Mouse (Mus musculus) stomach, embryonic 14.5 days (tissue): Measurements from ENCODE around the gene Mtmr14. TPM values are rescaled to one million over a fixed set of nuclear protein-coding genes. Genes with fewer than 3 reads are reported as not detected.

Experiments
- ATAC-seq: fragments of 200-750 bp; cut with Nextera tagmentation; 2 replicates; pipeline ENCODE4 v1.8.0; 2017; ENCODE audit warnings: low read depth, moderate TSS enrichment; ENCODE audit not compliant: insufficient number of reproducible peaks, insufficient read depth, low FRiP score
- H3K27ac ChIP-seq: fragments of 300-500 bp; sonication (generic); 2 replicates; pipeline ENCODE4 v1.5.1; 2014; ENCODE audit warnings: mild to moderate bottlenecking, low read length, moderate library complexity, mixed read lengths
- H3K27me3 ChIP-seq: fragments of 300-500 bp; sonication (generic); 2 replicates; pipeline ENCODE4 v1.6.1; 2014; ENCODE audit warnings: low read length, control low read depth, mixed read lengths; ENCODE audit not compliant: control insufficient read depth, insufficient read depth
- H3K36me3 ChIP-seq: fragments of 300-500 bp; sonication (generic); 2 replicates; pipeline ENCODE4 v1.6.1; 2014; ENCODE audit warnings: mild to moderate bottlenecking, control low read depth, low read length, moderate library complexity, mixed read lengths; ENCODE audit not compliant: control insufficient read depth, insufficient read depth
- H3K4me1 ChIP-seq: fragments of 300-500 bp; sonication (generic); 2 replicates; pipeline ENCODE4 v1.6.1; 2014; ENCODE audit warnings: low read length, control low read depth, mixed read lengths; ENCODE audit not compliant: control insufficient read depth, insufficient read depth
- H3K4me2 ChIP-seq: fragments of 300-500 bp; sonication (generic); replicated peaks from 2 replicates; pipeline ENCODE4 v1.6.1; 2014; ENCODE audit warnings: low read depth, low read length, control low read depth
- H3K4me3 ChIP-seq: fragments of 300-500 bp; sonication (generic); 2 replicates; pipeline ENCODE4 v1.5.1; 2014; ENCODE audit warnings: low read depth, low read length, control low read depth
- H3K9ac ChIP-seq: fragments of 300-500 bp; sonication (generic); replicated peaks from 2 replicates; pipeline ENCODE4 v1.6.1; 2014; ENCODE audit warnings: low read depth, mild to moderate bottlenecking, control low read depth, low read length, moderate library complexity, mixed read lengths
- H3K9me3 ChIP-seq: fragments of 300-500 bp; sonication (generic); 2 replicates; pipeline ENCODE4 v1.6.1; 2016; ENCODE audit warnings: low read depth, low read length, control low read depth; ENCODE audit not compliant: control insufficient read depth
- WGBS: fragments of 180-500 bp; shearing (Covaris S2); extraction: QIAGEN DNeasy Blood & Tissue Kit; methylation state at CpG from one replicate; pipeline ENCODE4 v1.1.7; 2014; 5-methylcytosine and 5-hydroxymethylcytosine counted together
- polyA plus RNA-seq: library from polyadenylated mRNA; unstranded; fragments of >200 nt; fragmentation: Nextera tagmentation; extraction: Ambion mirVana; gene quantifications from 2 replicates; pipeline ENCODE4 v1.2.1, GENCODE M21; 2014

Mtmr14 gene
- polyA plus RNA-seq, 1 experiment from 2014 or later: 33.2 TPM

GRCm38 (mm10) chr6:113264429-113264828 is 26.8 kb downstream of the Mtmr14 start:
- WGBS: 86% methylated on average over 8 of the region's 8 CpGs
- no peak overlapping the region for H3K27ac ChIP-seq
- no peaks in the 10 kb centered on the region for H3K27me3 ChIP-seq
- peaks cover 75% of the 10 kb centered on the region for H3K36me3 ChIP-seq
- H3K9me3 ChIP-seq: no peaks in the 10 kb centered on the region
- no peak overlapping the region for H3K9ac ChIP-seq
- H3K4me2 ChIP-seq: no peak overlapping the region
- ATAC-seq: no peak
- H3K4me1 ChIP-seq: no peaks in the 10 kb centered on the region
- no peak overlapping the region for H3K4me3 ChIP-seq

GRCm38 (mm10) chr6:113266996-113267655 is 29.5 kb downstream of the Mtmr14 start:
- Histone ChIP-seq H3K36me3 (peaks cover 76% of the 10 kb centered on the region), H3K27ac (no peak overlapping the region), H3K27me3 (no peaks in the 10 kb centered on the region), H3K4me3 (no peak overlapping the region), H3K4me1 (no peaks in the 10 kb centered on the region), H3K9ac (no peak overlapping the region), H3K9me3 (no peaks in the 10 kb centered on the region), H3K4me2 (no peak overlapping the region)
- no peak for ATAC-seq
- 87% methylated on average over 7 of the region's 7 CpGs for WGBS

GRCm38 (mm10) chr6:113267988-113268387 is 30.3 kb downstream of the Mtmr14 start:
- WGBS: 90% methylated on average over 1 of the region's 1 CpGs
- peaks cover 77% of the 10 kb centered on the region for H3K36me3 ChIP-seq

GRCm38 (mm10) chr6:113272365-113272764 is 34.7 kb downstream of the Mtmr14 start:
- no peak overlapping the region for H3K9ac ChIP-seq
- H3K4me2 ChIP-seq: no peak overlapping the region
- no peak overlapping the region for H3K27ac ChIP-seq
- no peak overlapping the region for H3K4me3 ChIP-seq
- peaks cover 46% of the 10 kb centered on the region for H3K36me3 ChIP-seq
- 81% methylated on average over 3 of the region's 3 CpGs for WGBS
- no peaks in the 10 kb centered on the region for H3K9me3 ChIP-seq
- H3K27me3 ChIP-seq: no peaks in the 10 kb centered on the region
- ATAC-seq: no peak
- no peaks in the 10 kb centered on the region for H3K4me1 ChIP-seq

More at GRCm38 (mm10) chr6:113267988-113268387, 30.3 kb downstream of the Mtmr14 start:
- no peaks in the 10 kb centered on the region for H3K4me1 ChIP-seq
- no peaks in the 10 kb centered on the region for H3K9me3 ChIP-seq
- no peak overlapping the region for H3K27ac ChIP-seq
- H3K9ac ChIP-seq: no peak overlapping the region
- no peak for ATAC-seq
- no peaks in the 10 kb centered on the region for H3K27me3 ChIP-seq
- H3K4me2 ChIP-seq: no peak overlapping the region
- no peak overlapping the region for H3K4me3 ChIP-seq

GRCm38 (mm10) chr6:113276846-113277245 is 39.2 kb downstream of the Mtmr14 start:
- Histone ChIP-seq H3K4me2 (no peak overlapping the region), H3K9ac (no peak overlapping the region), H3K9me3 (no peaks in the 10 kb centered on the region), H3K27ac (no peak overlapping the region), H3K36me3 (peaks cover 15% of the 10 kb centered on the region), H3K27me3 (no peaks in the 10 kb centered on the region), H3K4me3 (no peak overlapping the region), H3K4me1 (no peaks in the 10 kb centered on the region)
- no peak for ATAC-seq
- whole genome bisulfite sequencing: 65% methylated on average over 4 of the region's 4 CpGs

GRCm38 (mm10) chr6:113281676-113282075 is 44.0 kb downstream of the Mtmr14 start:
- Histone ChIP-seq H3K9ac (no peak overlapping the region), H3K4me2 (no peak overlapping the region), H3K27me3 (peaks cover 9% of the 10 kb centered on the region; the same call in 1 of the 2 replicates), H3K27ac (no peak overlapping the region), H3K36me3 (no peaks in the 10 kb centered on the region; the same call in 1 of the 2 replicates), H3K9me3 (no peaks in the 10 kb centered on the region), H3K4me3 (no peak overlapping the region), H3K4me1 (no peaks in the 10 kb centered on the region)
- ATAC-seq: no peak
- 63% methylated on average over 6 of the region's 6 CpGs for WGBS

GRCm38 (mm10) chr6:113282101-113282802 is 44.6 kb downstream of the Mtmr14 start, which contains the start of gene Cpne9:
Gene Cpne9, plus strand, starts transcription at chr6:113282307.
- 0 out of 2 replicates have a peak, but pooled peaks have one; percentile 62 for ATAC-seq
- Histone ChIP-seq H3K4me1 (no peaks in the 10 kb centered on the region), H3K9me3 (no peaks in the 10 kb centered on the region), H3K4me2 (peak within 1 kb of the TSS; percentile 20; the same call in 1 of the 2 replicates), H3K9ac (no peak within 1 kb of the TSS), H3K4me3 (no peak within 1 kb of the TSS; the same call in 1 of the 2 replicates), H3K27me3 (peaks cover 9% of the 10 kb centered on the region; the same call in 1 of the 2 replicates), H3K27ac (no peak within 1 kb of the TSS), H3K36me3 (no peaks in the 10 kb centered on the region; the same call in 1 of the 2 replicates)
- 1% methylated on average over 35 of the region's 37 CpGs for WGBS

- Histone ChIP-seq H3K4me1 (no peaks in the 10 kb centered on the region), H3K27ac (no peak overlapping the region), H3K27me3 (peaks cover 9% of the 10 kb centered on the region; the same call in 1 of the 2 replicates), H3K9ac (no peak overlapping the region), H3K9me3 (no peaks in the 10 kb centered on the region), H3K36me3 (no peaks in the 10 kb centered on the region; the same call in 1 of the 2 replicates), H3K4me2 (peak overlapping the region; percentile 20; the same call in 1 of the 2 replicates), H3K4me3 (no peak overlapping the region; the same call in 1 of the 2 replicates)
- WGBS: 2% methylated on average over 22 of the region's 22 CpGs
- 0 out of 2 replicates have a peak, but pooled peaks have one; percentile 30 for ATAC-seq
Observed at GRCm38 (mm10) chr6:113282969-113283368, 45.3 kb downstream of the Mtmr14 start.
